Mouse (Mus musculus) embryonic facial prominence, embryonic 11.5 days (tissue): ENCODE results near the gene Coch. TPM values are rescaled to one million over a fixed set of nuclear protein-coding genes. Genes with fewer than 3 reads are reported as not detected.
"Not testable (repeated sequence)": the region's sequence is repeated elsewhere in the genome, so short reads cannot be mapped to it uniquely, and the experiment has no call there.

Experiments
- ATAC-seq: fragments of 200-750 bp; cut with Nextera tagmentation; replicated peaks from 2 replicates; pipeline ENCODE4 v1.8.0; 2017; ENCODE audit warnings: low read depth; ENCODE audit not compliant: insufficient number of reproducible peaks, low FRiP score, low TSS enrichment
- DNase-seq: peaks from one replicate; pipeline ENCODE4 v3.0.0-alpha.2; 2015; ENCODE audit warnings: low spot score
- H3K27ac ChIP-seq: fragments of 300-500 bp; sonication (generic); replicated peaks from 2 replicates; pipeline ENCODE4 v1.5.1; 2014; ENCODE audit warnings: mild to moderate bottlenecking, low read depth, low read length, control low read depth
- H3K27me3 ChIP-seq: fragments of 300-500 bp; sonication (generic); 2 replicates; pipeline ENCODE4 v1.6.1; 2014; ENCODE audit warnings: mild to moderate bottlenecking, low read length, moderate library complexity, mixed read lengths; ENCODE audit not compliant: control insufficient read depth, insufficient read depth
- H3K36me3 ChIP-seq: fragments of 300-500 bp; sonication (generic); replicated peaks from 2 replicates; pipeline ENCODE4 v1.6.1; 2014; ENCODE audit warnings: low read depth, mild to moderate bottlenecking, low read length, moderate library complexity, mixed read lengths; ENCODE audit not compliant: control insufficient read depth, insufficient read depth
- H3K4me1 ChIP-seq: fragments of 300-500 bp; sonication (generic); 2 replicates; pipeline ENCODE4 v1.6.1; 2014; ENCODE audit warnings: low read length, mixed read lengths; ENCODE audit not compliant: control insufficient read depth, insufficient read depth
- H3K4me2 ChIP-seq: fragments of 300-500 bp; sonication (generic); 2 replicates; pipeline ENCODE4 v1.6.1; 2014; ENCODE audit warnings: low read depth, mild to moderate bottlenecking, control low read depth, low read length, moderate library complexity
- H3K4me3 ChIP-seq: fragments of 300-500 bp; sonication (generic); 2 replicates; pipeline ENCODE4 v1.5.1; 2014; ENCODE audit warnings: low read depth, low read length, control low read depth
- H3K9ac ChIP-seq: fragments of 300-500 bp; sonication (generic); replicated peaks from 2 replicates; pipeline ENCODE4 v1.6.1; 2014; ENCODE audit warnings: mild to moderate bottlenecking, control low read depth, low read length
- H3K9me3 ChIP-seq: fragments of 300-500 bp; sonication (generic); replicated peaks from 2 replicates; pipeline ENCODE4 v1.6.1; 2016; ENCODE audit warnings: mild to moderate bottlenecking, low read length, inconsistent platforms, mixed read lengths; ENCODE audit not compliant: control insufficient read depth
- WGBS: fragments of 180-500 bp; shearing (Covaris S2); extraction: QIAGEN DNeasy Blood & Tissue Kit; methylation state at CpG from one replicate; pipeline ENCODE4 v1.1.7; 2014; 5-methylcytosine and 5-hydroxymethylcytosine counted together
- polyA plus RNA-seq: library from polyadenylated mRNA; unstranded; fragments of >200 nt; fragmentation: Nextera tagmentation; extraction: Ambion mirVana; gene quantifications from 2 replicates; pipeline ENCODE4 v1.2.1, GENCODE M21; 2014

Coch gene
- polyA plus RNA-seq, 1 experiment from 2014 or later, result 2.6 TPM

GRCm38 (mm10) chr12:51577816-51578215 is 15.3 kb upstream of the Coch start:
- not testable (repeated sequence) for ATAC-seq, H3K9me3 ChIP-seq, H3K9ac ChIP-seq, H3K27me3 ChIP-seq, DNase-seq, H3K4me1 ChIP-seq, H3K36me3 ChIP-seq, H3K27ac ChIP-seq, H3K4me3 ChIP-seq, H3K4me2 ChIP-seq
- WGBS, result 82% methylated on average over 2 of the region's 2 CpGs

- no peak for ATAC-seq
- no peak overlapping the region for H3K4me3 ChIP-seq
- 90% methylated on average over 5 of the region's 5 CpGs for WGBS
Observed at GRCm38 (mm10) chr12:51589263-51589662, 3.9 kb upstream of the Coch start.

GRCm38 (mm10) chr12:51591921-51592320 is 1.2 kb upstream of the Coch start:
- no peak overlapping the region for H3K4me3 ChIP-seq
- ATAC-seq, result no peak
- H3K4me2 ChIP-seq, result no peak overlapping the region
- H3K9ac ChIP-seq, result no peak overlapping the region
- 72% methylated on average over 8 of the region's 8 CpGs for WGBS
- H3K27ac ChIP-seq, result no peak overlapping the region
- H3K27me3 ChIP-seq, result peaks cover 34% of the 10 kb centered on the region
- no peaks in the 10 kb centered on the region for H3K9me3 ChIP-seq
- H3K36me3 ChIP-seq, result no peaks in the 10 kb centered on the region
- no peak for DNase-seq
- no peaks in the 10 kb centered on the region; the same call in 1 of the 2 replicates for H3K4me1 ChIP-seq

More at GRCm38 (mm10) chr12:51589263-51589662, 3.9 kb upstream of the Coch start:
- no peak for DNase-seq
- H3K4me2 ChIP-seq, result no peak overlapping the region
- H3K36me3 ChIP-seq, result no peaks in the 10 kb centered on the region
- no peaks in the 10 kb centered on the region for H3K9me3 ChIP-seq
- no peak overlapping the region for H3K27ac ChIP-seq
- H3K9ac ChIP-seq, result no peak overlapping the region
- peaks cover 23% of the 10 kb centered on the region for H3K27me3 ChIP-seq
- no peaks in the 10 kb centered on the region; the same call in 1 of the 2 replicates for H3K4me1 ChIP-seq

- Histone ChIP-seq H3K27ac (no peak overlapping the region), H3K36me3 (no peaks in the 10 kb centered on the region), H3K9ac (peak overlapping the region; percentile 57), H3K4me1 (no peaks in the 10 kb centered on the region; the same call in 1 of the 2 replicates), H3K4me3 (peak overlapping the region; percentile 62), H3K9me3 (no peaks in the 10 kb centered on the region), H3K4me2 (peak overlapping the region; percentile 99), H3K27me3 (peaks cover 34% of the 10 kb centered on the region)
- DNase-seq (no peak), ATAC-seq (peak; percentile 46)
- 1% methylated on average over 15 of the region's 21 CpGs for WGBS
Observed at GRCm38 (mm10) chr12:51592888-51593228, 283 bp upstream of the Coch start.

GRCm38 (mm10) chr12:51594030-51594470 is 909 bp downstream of the Coch start:
- H3K4me3 ChIP-seq, result peak overlapping the region; percentile 62
- peaks cover 34% of the 10 kb centered on the region for H3K27me3 ChIP-seq
- H3K27ac ChIP-seq, result no peak overlapping the region
- 1% methylated on average over 18 of the region's 18 CpGs for WGBS
- H3K4me1 ChIP-seq, result no peaks in the 10 kb centered on the region; the same call in 1 of the 2 replicates
- ATAC-seq (peak; percentile 41; the same call in 1 of the 2 replicates), DNase-seq (peak; percentile 46)
- H3K4me2 ChIP-seq, result peak overlapping the region; percentile 99
- no peaks in the 10 kb centered on the region for H3K36me3 ChIP-seq
- no peaks in the 10 kb centered on the region for H3K9me3 ChIP-seq
- H3K9ac ChIP-seq, result no peak overlapping the region

- no peak for DNase-seq
Observed at GRCm38 (mm10) chr12:51603306-51603705, 10.2 kb downstream of the Coch start.

GRCm38 (mm10) chr12:51606138-51606537 is 13.0 kb downstream of the Coch start:
- 79% methylated on average over 4 of the region's 4 CpGs for WGBS
- Histone ChIP-seq H3K4me1 (no peaks in the 10 kb centered on the region), H3K4me3 (no peak overlapping the region), H3K27ac (no peak overlapping the region), H3K9me3 (no peaks in the 10 kb centered on the region), H3K36me3 (no peaks in the 10 kb centered on the region; the same call in 1 of the 2 replicates), H3K4me2 (no peak overlapping the region), H3K9ac (no peak overlapping the region), H3K27me3 (no peaks in the 10 kb centered on the region)
- DNase-seq, result no peak
- no peak for ATAC-seq

More at GRCm38 (mm10) chr12:51603306-51603705, 10.2 kb downstream of the Coch start:
- ATAC-seq, result no peak
- WGBS, result 95% methylated on average over 10 of the region's 10 CpGs
- Histone ChIP-seq H3K9ac (no peak overlapping the region), H3K27me3 (no peaks in the 10 kb centered on the region), H3K9me3 (no peaks in the 10 kb centered on the region), H3K36me3 (no peaks in the 10 kb centered on the region), H3K4me3 (no peak overlapping the region), H3K27ac (no peak overlapping the region), H3K4me1 (no peaks in the 10 kb centered on the region), H3K4me2 (no peak overlapping the region)

- no peaks in the 10 kb centered on the region for H3K9me3 ChIP-seq
- no peaks in the 10 kb centered on the region for H3K27me3 ChIP-seq
- H3K4me2 ChIP-seq, result no peak overlapping the region
- no peak overlapping the region for H3K9ac ChIP-seq
- no peak for ATAC-seq
- H3K27ac ChIP-seq, result no peak overlapping the region
- H3K36me3 ChIP-seq, result peaks cover 8% of the 10 kb centered on the region
- DNase-seq, result no peak
- H3K4me3 ChIP-seq, result no peak overlapping the region
- H3K4me1 ChIP-seq, result no peaks in the 10 kb centered on the region
- 81% methylated on average over 5 of the region's 5 CpGs for WGBS
Observed at GRCm38 (mm10) chr12:51612361-51612760, 19.2 kb downstream of the Coch start.
